Mouse (Mus musculus): ENCODE measurements around the gene Shroom3.

The Shroom3 gene

GRCm38 (mm10) chr5:92751488-92751887 is 68.3 kb downstream of the Shroom3 start:
- no peak for DNase-seq (ENCODE audit: low spot score in 2 of 2)

- no peak for DNase-seq (ENCODE audit: low spot score in 2 of 2)
Measured at GRCm38 (mm10) chr5:92755241-92755775, 72.1 kb downstream of the Shroom3 start.

GRCm38 (mm10) chr5:92759156-92759745 is 76.0 kb downstream of the Shroom3 start:
- no peak for DNase-seq (ENCODE audit: low spot score in 2 of 2)

GRCm38 (mm10) chr5:92760542-92760941 is 77.3 kb downstream of the Shroom3 start:
- no peak for DNase-seq (ENCODE audit: low spot score in 2 of 2)

- DNase-seq (ENCODE audit: low spot score in 2 of 2), result no peak
Measured at GRCm38 (mm10) chr5:92761615-92762353, 78.5 kb downstream of the Shroom3 start.

- DNase-seq (ENCODE audit: low spot score in 2 of 2), result no peak
Measured at GRCm38 (mm10) chr5:92762425-92762824, 79.2 kb downstream of the Shroom3 start.

GRCm38 (mm10) chr5:92763546-92763952 is 80.3 kb downstream of the Shroom3 start:
- peak; percentile 17 to 28 for DNase-seq (ENCODE audit: low spot score in 2 of 2)

- no peak for DNase-seq (ENCODE audit: low spot score in 2 of 2)
Measured at GRCm38 (mm10) chr5:92766301-92766700, 83.1 kb downstream of the Shroom3 start.

- DNase-seq (ENCODE audit: low spot score in 2 of 2), result no peak
Measured at GRCm38 (mm10) chr5:92767194-92767777, 84.1 kb downstream of the Shroom3 start.

GRCm38 (mm10) chr5:92767857-92768291 is 84.6 kb downstream of the Shroom3 start:
- no peak for DNase-seq (ENCODE audit: low spot score in 2 of 2)

- DNase-seq (ENCODE audit: low spot score in 2 of 2), result peak in 1 of 2 experiments; percentile 6
Measured at GRCm38 (mm10) chr5:92773821-92774220, 90.6 kb downstream of the Shroom3 start.

GRCm38 (mm10) chr5:92774419-92774818 is 91.2 kb downstream of the Shroom3 start:
- no peak for DNase-seq (ENCODE audit: low spot score in 2 of 2)

- no peak for DNase-seq (ENCODE audit: low spot score in 2 of 2)
Measured at GRCm38 (mm10) chr5:92774893-92775292, 91.7 kb downstream of the Shroom3 start.

GRCm38 (mm10) chr5:92778395-92778794 is 95.2 kb downstream of the Shroom3 start:
- DNase-seq (ENCODE audit: low spot score in 2 of 2), result no peak

- DNase-seq (ENCODE audit: low spot score in 2 of 2), result no peak
Measured at GRCm38 (mm10) chr5:92781082-92781481, 97.8 kb downstream of the Shroom3 start.

GRCm38 (mm10) chr5:92784037-92784860 is 101.0 kb downstream of the Shroom3 start:
- no peak for DNase-seq (ENCODE audit: low spot score in 2 of 2)

GRCm38 (mm10) chr5:92785870-92786436 is 102.7 kb downstream of the Shroom3 start:
- no peak for DNase-seq (ENCODE audit: low spot score in 2 of 2)

- DNase-seq (ENCODE audit: low spot score in 2 of 2), result no peak
Measured at GRCm38 (mm10) chr5:92788990-92789389, 105.8 kb downstream of the Shroom3 start.

GRCm38 (mm10) chr5:92796089-92796990 is 113.1 kb downstream of the Shroom3 start:
- DNase-seq (ENCODE audit: low spot score in 2 of 2), result no peak

- DNase-seq (ENCODE audit: low spot score in 2 of 2), result no peak
Measured at GRCm38 (mm10) chr5:92797981-92798380, 114.7 kb downstream of the Shroom3 start.

All from heart, adult 9 months (tissue).